Mouse (Mus musculus): ENCODE measurements around the gene Olfr1415. TPM values are rescaled to one million over a fixed set of nuclear protein-coding genes. Genes with fewer than 3 reads are reported as not detected.
"Not testable (repeated sequence)": the region's sequence is repeated elsewhere in the genome, so short reads cannot be mapped to it uniquely, and the experiment has no call there.

Olfr1415 gene
- not detected in 2 replicates for polyA plus RNA-seq (2015; fragmentation: Nextera tagmentation; extraction: Ambion mirVana)

DNA sequence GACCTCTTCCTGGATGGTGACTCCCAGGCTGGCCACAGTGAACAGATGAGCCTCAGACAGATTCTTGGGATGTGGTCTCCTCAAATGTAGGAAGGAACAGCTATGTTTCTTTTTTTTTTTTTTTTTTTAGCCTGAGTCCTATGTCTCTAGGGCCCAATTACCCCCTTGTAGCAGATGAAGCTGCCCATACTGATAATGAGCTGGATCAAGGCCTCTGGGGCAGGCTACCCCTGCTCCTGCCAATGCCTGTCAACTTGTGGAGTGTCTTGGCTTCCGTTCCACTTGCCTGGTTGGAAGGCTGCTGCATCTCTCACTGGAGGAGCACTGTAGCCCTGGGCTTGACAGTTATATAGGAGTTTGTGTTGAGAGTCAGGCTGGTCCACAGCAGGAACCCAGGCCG lies at the start of gene Olfr1415:
Olfr1415 (minus strand) TSS at position 101 of the 400 bp plus-strand sequence.
- Histone ChIP-seq H3K4me1 (no peaks in the 10 kb centered on the region), H3K27ac (replicated peaks) (no peak within 1 kb of the TSS), H3K4me2 (no peak within 1 kb of the TSS), H3K36me3 (no peaks in the 10 kb centered on the region), H3K27me3 (replicated peaks) (peaks cover 3% of the 10 kb centered on the region; the same call in 1 of the 2 replicates), H3K4me3 (replicated peaks) (no peak within 1 kb of the TSS), H3K9me3 (replicated peaks) (no peaks in the 10 kb centered on the region), H3K9ac (replicated peaks) (no peak within 1 kb of the TSS)
- no peak for ATAC-seq (ENCODE audit: low FRiP score)
- WGBS, result 80% methylated on average over 2 of the region's 2 CpGs

DNA sequence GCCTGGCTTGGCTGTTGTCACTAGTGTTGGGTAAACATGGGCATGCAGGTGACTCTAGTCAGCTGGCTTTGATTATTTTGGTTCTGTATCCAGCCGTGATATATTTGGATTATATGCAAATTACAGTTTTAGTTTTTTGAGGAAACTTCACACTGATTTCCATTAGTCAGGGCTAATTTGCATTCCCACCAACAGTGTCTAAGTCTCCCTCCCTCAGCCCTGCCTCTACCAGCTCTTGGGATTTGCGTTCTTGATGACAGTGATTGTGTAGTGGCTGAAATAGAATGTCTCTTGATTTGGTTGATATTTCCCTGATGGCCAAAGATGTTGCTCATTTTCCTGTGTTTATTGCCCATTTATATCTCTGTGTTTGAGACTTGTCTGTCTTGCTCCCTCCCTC lies 43.2 kb upstream of the Olfr1415 start:
- Histone ChIP-seq H3K27ac (replicated peaks) (no peak overlapping the region), H3K4me2 (no peak overlapping the region), H3K27me3 (replicated peaks) (no peaks in the 10 kb centered on the region), H3K9ac (replicated peaks) (no peak overlapping the region), H3K9me3 (replicated peaks) (no peaks in the 10 kb centered on the region), H3K36me3 (no peaks in the 10 kb centered on the region), H3K4me1 (no peaks in the 10 kb centered on the region), H3K4me3 (replicated peaks) (no peak overlapping the region)
- WGBS, result 51% methylated on average over 2 of the region's 2 CpGs
- ATAC-seq (ENCODE audit: low FRiP score), result no peak

DNA sequence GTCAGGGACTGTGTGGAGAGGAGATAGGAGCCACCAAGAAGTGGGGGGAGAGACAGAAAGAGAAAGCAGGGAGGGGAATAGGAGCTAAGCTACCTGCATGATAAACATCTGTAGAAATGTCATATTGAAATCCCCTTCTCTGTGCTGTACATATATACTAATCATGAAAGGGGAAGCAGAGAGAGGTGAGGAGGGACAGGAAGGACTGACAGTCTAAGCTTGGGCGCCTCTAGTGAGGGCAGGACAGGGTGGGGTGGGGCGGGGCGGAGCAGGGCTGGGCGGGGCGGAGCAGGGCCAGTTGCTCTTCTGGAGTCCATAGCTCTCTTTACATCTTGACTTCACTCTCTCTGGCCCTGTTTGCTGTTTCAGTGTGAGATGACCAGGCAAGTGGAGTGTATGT lies 41.1 kb upstream of the Olfr1415 start:
- Histone ChIP-seq H3K4me2 (no peak overlapping the region), H3K27me3 (replicated peaks) (no peaks in the 10 kb centered on the region), H3K4me1 (no peaks in the 10 kb centered on the region), H3K27ac (replicated peaks) (no peak overlapping the region), H3K4me3 (replicated peaks) (no peak overlapping the region), H3K9me3 (replicated peaks) (no peaks in the 10 kb centered on the region), H3K36me3 (no peaks in the 10 kb centered on the region), H3K9ac (replicated peaks) (no peak overlapping the region)
- WGBS, result 37% methylated on average over 5 of the region's 5 CpGs
- no peak for ATAC-seq (ENCODE audit: low FRiP score)

DNA sequence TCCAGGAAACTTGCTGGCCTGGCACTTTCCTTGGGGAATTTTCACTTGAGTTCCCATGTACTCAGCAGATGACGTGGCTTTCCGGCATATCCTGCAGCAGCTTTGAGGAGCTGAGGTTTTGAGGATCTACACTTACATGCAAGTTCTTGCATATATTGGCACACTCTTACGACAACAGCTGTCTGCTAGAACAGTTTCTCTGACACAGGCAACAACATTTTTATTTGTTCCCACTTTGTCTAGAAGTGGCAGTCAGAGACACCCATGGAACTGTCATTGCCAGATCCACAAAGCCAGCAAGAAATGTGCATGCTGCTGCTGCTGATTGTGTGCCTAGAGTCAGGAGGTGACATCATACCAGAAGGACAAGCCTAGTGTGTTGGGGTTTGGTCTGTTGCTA lies 27.9 kb upstream of the Olfr1415 start:
- no peak overlapping the region for H3K4me3 ChIP-seq (replicated peaks)
- no peaks in the 10 kb centered on the region for H3K9me3 ChIP-seq (replicated peaks)
- H3K27ac ChIP-seq (replicated peaks), result no peak overlapping the region
- no peaks in the 10 kb centered on the region for H3K27me3 ChIP-seq (replicated peaks)
- no peak overlapping the region for H3K9ac ChIP-seq (replicated peaks)
- H3K4me2 ChIP-seq, result no peak overlapping the region
- H3K4me1 ChIP-seq, result 0 out of 2 replicates have a peak, but pooled peaks cover 2% of the 10 kb centered on the region
- WGBS, result 86% methylated on average over 3 of the region's 3 CpGs
- no peaks in the 10 kb centered on the region for H3K36me3 ChIP-seq
- ATAC-seq (ENCODE audit: low FRiP score), result no peak

DNA sequence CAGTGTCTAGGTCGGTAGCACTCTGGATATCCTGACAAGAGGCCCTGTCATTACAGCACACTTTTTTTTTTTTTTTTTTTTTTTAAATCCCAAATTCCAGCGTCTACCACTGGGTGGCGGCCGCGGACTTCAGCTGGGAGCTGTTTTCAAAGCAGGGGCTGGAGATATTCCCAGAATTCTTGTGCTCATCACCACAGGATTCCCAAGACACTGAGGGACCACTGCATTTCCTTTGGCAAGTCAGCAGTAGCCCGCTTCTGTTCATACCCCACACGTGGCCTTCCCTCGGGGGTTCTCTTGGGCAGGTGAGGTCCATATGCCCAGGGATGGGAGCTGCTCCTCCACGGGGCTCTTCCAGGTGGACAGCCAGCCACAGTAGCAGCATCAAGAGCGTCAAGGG lies 25.5 kb upstream of the Olfr1415 start:
- WGBS, result 19% methylated on average over 10 of the region's 10 CpGs

DNA sequence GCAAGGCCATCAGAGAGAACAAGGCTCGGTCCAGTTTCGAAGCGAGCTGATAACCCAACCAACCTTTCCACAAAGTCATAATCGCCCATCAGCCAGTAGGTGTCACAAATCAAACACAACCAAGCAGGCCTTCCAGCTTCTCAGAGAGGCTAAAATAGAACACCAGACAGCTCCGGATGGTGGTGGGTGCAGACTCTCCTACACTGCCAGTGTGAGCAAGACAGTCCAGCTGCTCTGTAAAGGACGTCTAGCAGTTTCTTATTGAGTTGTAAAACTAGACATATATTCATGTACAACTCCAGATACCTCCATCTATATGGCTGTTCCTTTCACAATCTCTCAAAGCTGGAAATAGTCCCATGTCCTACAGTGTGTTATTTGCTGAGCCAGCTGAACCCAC lies 23.1 kb upstream of the Olfr1415 start:
- no peak overlapping the region for H3K4me2 ChIP-seq
- no peaks in the 10 kb centered on the region; the same call in 1 of the 2 replicates for H3K27me3 ChIP-seq (replicated peaks)
- H3K36me3 ChIP-seq, result no peaks in the 10 kb centered on the region
- no peaks in the 10 kb centered on the region for H3K9me3 ChIP-seq (replicated peaks)
- H3K4me3 ChIP-seq (replicated peaks), result no peak overlapping the region
- H3K4me1 ChIP-seq, result 0 out of 2 replicates have a peak, but pooled peaks cover 2% of the 10 kb centered on the region
- H3K9ac ChIP-seq (replicated peaks), result no peak overlapping the region
- 87% methylated on average over 6 of the region's 6 CpGs for WGBS
- no peak overlapping the region for H3K27ac ChIP-seq (replicated peaks)
- no peak for ATAC-seq (ENCODE audit: low FRiP score)

More for the DNA sequence above, 25.5 kb upstream of the Olfr1415 start:
- peak overlapping the region; percentile 45 for H3K4me2 ChIP-seq
- no peaks in the 10 kb centered on the region; the same call in 1 of the 2 replicates for H3K27me3 ChIP-seq (replicated peaks)
- H3K4me3 ChIP-seq (replicated peaks), result no peak overlapping the region
- H3K9ac ChIP-seq (replicated peaks), result no peak overlapping the region
- 0 out of 2 replicates have a peak, but pooled peaks cover 2% of the 10 kb centered on the region for H3K4me1 ChIP-seq
- H3K36me3 ChIP-seq, result no peaks in the 10 kb centered on the region
- no peaks in the 10 kb centered on the region for H3K9me3 ChIP-seq (replicated peaks)
- peak; percentile 38; the same call in 1 of the 2 replicates for ATAC-seq (ENCODE audit: low FRiP score)
- H3K27ac ChIP-seq (replicated peaks), result no peak overlapping the region

DNA sequence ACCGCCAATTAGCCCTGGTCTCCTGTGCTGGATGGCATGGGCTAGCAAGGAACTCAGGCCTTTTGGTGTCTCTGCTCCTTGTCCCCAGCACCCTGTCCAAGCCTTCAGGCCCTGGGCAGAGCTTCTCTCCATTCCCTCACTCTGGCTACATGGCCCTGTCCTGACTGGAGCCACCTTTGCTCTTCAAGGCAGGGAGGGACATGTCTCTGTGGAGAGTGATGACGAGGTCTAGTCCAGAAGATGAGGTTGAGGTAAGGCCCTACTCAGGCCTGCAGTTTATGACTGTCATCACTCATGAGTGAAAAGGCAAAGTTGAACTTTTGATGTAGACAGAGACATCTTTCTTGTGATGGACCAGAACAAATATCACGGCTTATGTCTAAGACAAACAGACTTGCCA lies 22.7 kb upstream of the Olfr1415 start, which contains the start of gene Olfr1414:
Olfr1414 (minus strand) TSS at position 101 of the 400 bp plus-strand sequence.
- Histone ChIP-seq H3K4me1 (0 out of 2 replicates have a peak, but pooled peaks cover 2% of the 10 kb centered on the region), H3K9me3 (replicated peaks) (no peaks in the 10 kb centered on the region), H3K36me3 (no peaks in the 10 kb centered on the region), H3K27ac (replicated peaks) (no peak within 1 kb of the TSS), H3K9ac (replicated peaks) (no peak within 1 kb of the TSS), H3K4me3 (replicated peaks) (no peak within 1 kb of the TSS), H3K4me2 (no peak within 1 kb of the TSS), H3K27me3 (replicated peaks) (no peaks in the 10 kb centered on the region; the same call in 1 of the 2 replicates)
- WGBS, result 90% methylated on average over 3 of the region's 3 CpGs
- ATAC-seq (ENCODE audit: low FRiP score), result no peak

DNA sequence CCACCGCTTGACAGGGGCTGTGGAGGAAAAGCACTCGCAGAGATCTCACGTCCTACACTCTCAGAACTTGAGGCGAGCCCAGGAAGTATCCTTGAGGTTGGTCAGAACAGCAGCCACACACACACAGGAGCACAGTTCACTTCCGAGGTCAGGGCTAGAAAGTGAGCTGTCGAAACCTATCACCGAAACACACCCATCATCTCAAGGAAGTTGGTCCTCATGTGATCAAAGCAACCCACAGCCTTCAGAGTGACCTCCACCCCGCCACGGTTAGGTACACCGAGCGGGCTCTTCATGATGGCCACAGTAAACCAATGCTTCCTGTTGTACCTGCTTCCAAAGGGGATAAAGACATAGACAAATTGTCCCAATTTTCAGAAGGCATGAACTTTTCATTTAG lies 19.5 kb upstream of the Olfr1415 start:
- no peak for ATAC-seq (ENCODE audit: low FRiP score)
- Histone ChIP-seq H3K27me3 (replicated peaks) (no peaks in the 10 kb centered on the region; the same call in 1 of the 2 replicates), H3K9me3 (replicated peaks) (no peaks in the 10 kb centered on the region), H3K36me3 (no peaks in the 10 kb centered on the region), H3K27ac (replicated peaks) (no peak overlapping the region), H3K4me2 (no peak overlapping the region), H3K4me3 (replicated peaks) (no peak overlapping the region), H3K4me1 (no peaks in the 10 kb centered on the region), H3K9ac (replicated peaks) (no peak overlapping the region)
- 88% methylated on average over 11 of the region's 11 CpGs for WGBS

DNA sequence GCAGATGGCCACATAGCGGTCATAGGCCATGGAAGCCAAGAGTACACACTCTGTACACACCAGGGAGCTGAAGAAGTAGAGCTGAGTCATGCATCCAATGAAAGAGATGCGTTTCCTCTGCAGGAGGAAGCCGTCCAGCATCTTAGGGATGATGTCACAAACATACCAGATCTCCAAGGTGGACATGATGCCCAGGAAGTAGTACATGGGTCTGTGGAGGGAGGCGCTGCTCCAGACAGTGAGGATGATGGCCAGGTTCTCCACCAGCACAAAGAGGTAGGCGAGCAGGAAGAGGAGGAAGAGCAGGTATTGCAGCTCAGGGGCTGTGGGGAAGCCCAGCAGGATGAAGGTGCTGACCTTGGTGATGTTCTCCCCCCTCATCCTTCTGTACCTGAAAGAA lies 15.7 kb upstream of the Olfr1415 start:
- not testable (repeated sequence) for ATAC-seq (ENCODE audit: low FRiP score); H3K9me3 ChIP-seq (replicated peaks); H3K27ac ChIP-seq (replicated peaks); H3K36me3 ChIP-seq; H3K27me3 ChIP-seq (replicated peaks); H3K4me2 ChIP-seq; H3K9ac ChIP-seq (replicated peaks); H3K4me1 ChIP-seq; H3K4me3 ChIP-seq (replicated peaks)
- WGBS, result 95% methylated on average over 5 of the region's 5 CpGs

DNA sequence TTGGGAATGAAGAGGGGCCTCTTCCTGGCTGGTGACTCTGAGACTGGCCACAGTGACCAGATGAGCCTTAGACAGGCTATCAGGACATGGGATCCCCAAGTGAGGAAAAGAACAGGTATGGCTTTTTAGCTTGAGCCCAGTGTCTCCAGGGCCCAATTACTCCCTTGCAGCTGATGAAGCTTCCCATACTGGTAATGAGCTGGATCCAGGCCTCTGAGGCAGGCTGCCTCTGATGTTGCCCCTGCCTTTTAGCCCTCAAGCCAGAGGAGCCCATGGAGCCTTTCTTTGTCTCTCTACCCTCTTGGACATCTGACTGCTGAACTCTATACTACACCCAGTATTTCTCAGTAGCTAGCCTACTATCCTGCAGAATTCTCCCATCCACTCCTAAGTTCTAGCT lies 10.9 kb downstream of the Olfr1415 start, which contains the start of gene Olfr1416:
Olfr1416 (minus strand) TSS at position 101 of the 400 bp plus-strand sequence.
- ATAC-seq (ENCODE audit: low FRiP score), result no peak
- H3K4me1 ChIP-seq, result no peaks in the 10 kb centered on the region
- peaks cover 9% of the 10 kb centered on the region; the same call in 1 of the 2 replicates for H3K27me3 ChIP-seq (replicated peaks)
- no peak within 1 kb of the TSS for H3K9ac ChIP-seq (replicated peaks)
- H3K9me3 ChIP-seq (replicated peaks), result no peaks in the 10 kb centered on the region
- H3K27ac ChIP-seq (replicated peaks), result no peak within 1 kb of the TSS
- no peaks in the 10 kb centered on the region for H3K36me3 ChIP-seq
- no peak within 1 kb of the TSS for H3K4me2 ChIP-seq
- H3K4me3 ChIP-seq (replicated peaks), result no peak within 1 kb of the TSS

DNA sequence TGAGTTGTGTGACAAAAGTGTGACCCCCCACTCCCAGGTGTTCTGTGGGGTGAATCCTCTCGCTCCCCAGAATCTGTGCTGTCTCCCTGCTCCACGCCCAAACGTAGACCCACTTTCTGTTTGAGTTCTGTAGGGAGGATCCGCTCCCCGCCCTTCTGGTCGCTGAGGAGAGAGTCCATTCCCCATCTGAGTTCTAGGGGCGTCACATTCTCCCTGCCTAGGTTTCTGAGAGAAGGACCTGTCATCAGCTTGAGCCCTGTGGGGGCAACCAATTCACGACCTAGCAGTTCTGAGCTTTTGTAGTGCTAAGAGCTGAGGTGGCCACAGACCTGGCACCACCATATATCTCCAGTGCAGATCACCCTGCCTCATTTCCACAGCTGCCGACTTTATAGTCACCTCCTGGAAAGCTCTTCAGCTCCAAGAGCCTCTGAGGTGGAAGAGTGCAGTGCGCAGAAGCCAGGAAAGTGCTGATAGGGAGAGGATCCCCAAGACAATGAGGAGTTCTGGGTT lies 21.8 kb downstream of the Olfr1415 start:
- H3K4me3 ChIP-seq (replicated peaks), result peak overlapping the region; percentile 90
- H3K27ac ChIP-seq (replicated peaks), result peak overlapping the region; percentile 84
- peak overlapping the region; percentile 81 for H3K4me2 ChIP-seq
- peak overlapping the region; percentile 44 for H3K9ac ChIP-seq (replicated peaks)
- peaks cover 17% of the 10 kb centered on the region for H3K4me1 ChIP-seq
- H3K27me3 ChIP-seq (replicated peaks), result peaks cover 9% of the 10 kb centered on the region
- peaks cover 21% of the 10 kb centered on the region for H3K36me3 ChIP-seq
- no peaks in the 10 kb centered on the region for H3K9me3 ChIP-seq (replicated peaks)
- peak; percentile 53 for ATAC-seq (ENCODE audit: low FRiP score)
- WGBS, result 3% methylated on average over 10 of the region's 10 CpGs

DNA sequence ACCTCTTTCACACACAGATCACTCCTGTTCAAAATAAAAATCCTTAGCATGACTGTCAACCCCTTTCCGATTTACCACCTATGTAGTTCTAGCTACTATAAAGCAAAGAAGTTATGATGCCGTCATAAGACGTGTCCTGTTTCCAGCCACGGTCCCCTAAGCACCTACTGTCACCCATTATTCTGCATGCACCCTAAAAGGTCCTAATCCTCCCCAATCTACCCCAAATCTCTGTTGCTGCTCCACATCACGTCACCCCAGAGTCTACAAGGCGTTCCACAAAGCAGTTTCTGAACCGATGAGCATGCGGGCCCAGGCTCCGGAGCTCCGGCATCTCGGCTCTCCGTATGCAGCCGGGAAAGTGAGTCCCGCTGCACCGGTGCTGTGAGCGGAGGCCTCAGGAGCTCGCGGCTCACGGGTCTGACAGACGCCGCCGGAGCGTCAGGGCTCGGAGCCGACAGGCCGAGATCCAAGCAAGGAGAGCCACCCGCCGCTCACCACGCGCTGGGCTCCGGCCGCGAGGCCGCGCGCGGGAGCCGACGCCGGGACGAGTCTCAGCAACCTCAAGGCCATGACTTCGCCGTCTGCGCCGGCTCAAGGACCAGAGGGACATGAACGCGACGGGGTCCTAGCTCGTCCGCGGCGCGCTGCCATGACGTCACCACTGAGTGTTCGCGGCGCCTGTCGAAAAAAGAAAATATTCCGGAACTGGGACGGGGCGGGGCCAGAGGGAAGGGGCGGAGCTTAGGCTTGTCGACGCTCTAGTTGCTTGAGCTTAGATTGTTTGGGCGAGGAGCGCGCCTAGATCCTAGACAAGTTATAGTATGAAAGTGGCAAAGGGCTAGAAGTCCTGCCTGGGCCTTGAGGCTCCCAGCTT lies 22.5 kb downstream of the Olfr1415 start, which contains the start of gene Ndufa10:
Ndufa10 (minus strand) TSS at position 696 of the 877 bp plus-strand sequence.
- WGBS, result under 1% methylated on average over 67 of the region's 67 CpGs
- Histone ChIP-seq H3K4me1 (peaks cover 17% of the 10 kb centered on the region), H3K9ac (replicated peaks) (peak within 1 kb of the TSS; percentile 96), H3K9me3 (replicated peaks) (no peaks in the 10 kb centered on the region), H3K27ac (replicated peaks) (peak within 1 kb of the TSS; percentile 84), H3K4me3 (replicated peaks) (peak within 1 kb of the TSS; percentile 90), H3K4me2 (peak within 1 kb of the TSS; percentile 81), H3K27me3 (replicated peaks) (peaks cover 9% of the 10 kb centered on the region), H3K36me3 (peaks cover 28% of the 10 kb centered on the region)
- ATAC-seq (ENCODE audit: low FRiP score), result peak; percentile 93
